8 mouse cellular contexts compared by ENCODE assay signal in genomic region chr3:152166699-152167451, GRCm38 (mm10). TPM values are rescaled to one million over a fixed set of nuclear protein-coding genes. Genes with fewer than 3 reads are reported as not detected.
DNase-seq lines count a peak whose midpoint lies in the region; ATAC-seq and TF ChIP-seq lines count a peak whose summit lies in the region.

No protein-coding gene starts in this region.

- ATAC-seq in kidney, embryonic 15.5 days (replicated peaks; ENCODE audit: low FRiP score) = no peak
- ATAC-seq in hindbrain, embryonic 14.5 days (ENCODE audit: low FRiP score) = peak; percentile 58
- 0 out of 2 replicates have a peak, but pooled peaks have one; percentile 25 for ATAC-seq in neural tube, embryonic 12.5 days (ENCODE audit: low FRiP score, low read depth)
- no peak for ATAC-seq in monocyte, adult 5-6 weeks (replicated peaks; ENCODE audit: insufficient number of reproducible peaks, low FRiP score, low TSS enrichment, poor library complexity, severe bottlenecking)

- H3K4me3 ChIP-seq in kidney, embryonic 15.5 days (replicated peaks) = peak overlapping the region; percentile 34
- H3K4me3 ChIP-seq in kidney, adult 2 months (ENCODE audit: insufficient read depth, low read depth, low read length) = no peak overlapping the region
- H3K4me3 ChIP-seq in hindbrain, embryonic 14.5 days (replicated peaks; ENCODE audit: low read length) = peak overlapping the region; percentile 57
- peak overlapping the region; percentile 18; the same call in 1 of the 2 replicates for H3K4me3 ChIP-seq in neural tube, embryonic 12.5 days

- no peak for TF ChIP-seq CTCF in kidney, adult 2 months (conservative IDR thresholded peaks at IDR 0.05; ENCODE audit: insufficient read depth, insufficient read length, low read depth, low read length)

- no peak for TF ChIP-seq POLR2A in kidney, adult 2 months (IDR thresholded peaks at IDR 0.05; ENCODE audit: low read depth, low read length)

- peak overlapping the region; percentile 91 for H3K4me2 ChIP-seq in kidney, embryonic 15.5 days
- H3K4me2 ChIP-seq in hindbrain, embryonic 14.5 days (replicated peaks) = peak overlapping the region; percentile 93
- H3K4me2 ChIP-seq in neural tube, embryonic 12.5 days (replicated peaks) = peak overlapping the region; percentile 98

- WGBS in kidney, embryonic 15.5 days = 13% methylated on average over 29 of the region's 29 CpGs
- 34% methylated on average over 29 of the region's 29 CpGs for WGBS in kidney, adult 2 months
- 5% methylated on average over 29 of the region's 29 CpGs for WGBS in hindbrain, embryonic 14.5 days
- 12% methylated on average over 29 of the region's 29 CpGs for WGBS in neural tube, embryonic 12.5 days

- peaks cover 29% of the 10 kb centered on the region for H3K4me1 ChIP-seq in kidney, embryonic 15.5 days
- peaks cover 6% of the 10 kb centered on the region for H3K4me1 ChIP-seq in kidney, adult 2 months (ENCODE audit: control insufficient read depth, insufficient read depth, low read length)
- peaks cover 18% of the 10 kb centered on the region; the same call in 1 of the 2 replicates for H3K4me1 ChIP-seq in hindbrain, embryonic 14.5 days (replicated peaks; ENCODE audit: control insufficient read depth, insufficient read depth, low read length)
- peaks cover 20% of the 10 kb centered on the region for H3K4me1 ChIP-seq in neural tube, embryonic 12.5 days

- no peak for DNase-seq in kidney, adult 2 months
- DNase-seq in embryo, embryonic 10 days (ENCODE audit: low spot score) = peak; percentile 49
- peak; percentile 67 for DNase-seq in hindbrain, embryonic 14.5 days (ENCODE audit: low spot score)
- DNase-seq in frontal cortex, postnatal 36 days (ENCODE audit: low spot score in 2 of 2) = no peak
- DNase-seq in kidney, adult 9 months = no peak

- peaks cover 23% of the 10 kb centered on the region for H3K27me3 ChIP-seq in kidney, embryonic 15.5 days
- no peaks in the 10 kb centered on the region for H3K27me3 ChIP-seq in kidney, adult 2 months (replicated peaks; ENCODE audit: control insufficient read depth, insufficient read depth, low read length)
- peaks cover 8% of the 10 kb centered on the region; the same call in 1 of the 2 replicates for H3K27me3 ChIP-seq in hindbrain, embryonic 14.5 days (ENCODE audit: control insufficient read depth, insufficient read depth, low read length)
- H3K27me3 ChIP-seq in neural tube, embryonic 12.5 days (replicated peaks) = peaks cover 14% of the 10 kb centered on the region

- no peak overlapping the region for H3K27ac ChIP-seq in kidney, embryonic 15.5 days
- no peak overlapping the region for H3K27ac ChIP-seq in kidney, adult 2 months (ENCODE audit: insufficient read depth, low read depth, low read length)
- H3K27ac ChIP-seq in hindbrain, embryonic 14.5 days = peak overlapping the region; percentile 83
- H3K27ac ChIP-seq in neural tube, embryonic 12.5 days = no peak overlapping the region

- no peaks in the 10 kb centered on the region for H3K36me3 ChIP-seq in kidney, embryonic 15.5 days
- no peaks in the 10 kb centered on the region for H3K36me3 ChIP-seq in kidney, adult 2 months (ENCODE audit: control insufficient read depth, insufficient read depth, low read length)
- no peaks in the 10 kb centered on the region for H3K36me3 ChIP-seq in hindbrain, embryonic 14.5 days (replicated peaks; ENCODE audit: control insufficient read depth, insufficient read depth)
- no peaks in the 10 kb centered on the region for H3K36me3 ChIP-seq in neural tube, embryonic 12.5 days

- H3K9me3 ChIP-seq in kidney, embryonic 15.5 days (replicated peaks) = no peaks in the 10 kb centered on the region; the same call in 1 of the 2 replicates
- H3K9me3 ChIP-seq in hindbrain, embryonic 14.5 days (ENCODE audit: control insufficient read depth, low read length) = no peaks in the 10 kb centered on the region
- H3K9me3 ChIP-seq in neural tube, embryonic 12.5 days = no peaks in the 10 kb centered on the region

- H3K9ac ChIP-seq in kidney, embryonic 15.5 days = peak overlapping the region; percentile 26; the same call in 1 of the 2 replicates
- peak overlapping the region; percentile 83 for H3K9ac ChIP-seq in hindbrain, embryonic 14.5 days
- no peak overlapping the region for H3K9ac ChIP-seq in neural tube, embryonic 12.5 days

RNA-seq across cellular contexts. Expression of gene Gipc2, which starts 0.8 kb away (rescaled TPM):
- polyA plus RNA-seq in kidney, embryonic 15.5 days (2015; fragmentation: Nextera tagmentation; extraction: Ambion mirVana) = 25.4 and 30.4 TPM in 2 replicates
- 109 and 146 TPM in 2 replicates for polyA plus RNA-seq in kidney, adult 2 months (2012; rRNA removed)
- 9.2 and 11.7 TPM in 2 replicates for polyA plus RNA-seq in hindbrain, embryonic 14.5 days (2014; fragmentation: Nextera tagmentation; extraction: Ambion mirVana)
- 2.3 and 2.7 TPM in 2 replicates for polyA plus RNA-seq in neural tube, embryonic 12.5 days (2016; fragmentation: Nextera tagmentation; extraction: Ambion mirVana)
- 2.5 to 6.6 TPM in 2 of 3 replicates, not detected in the other for total RNA-seq in monocyte, adult 5-6 weeks (2017)

RNA-seq across cellular contexts. Expression of gene Dnajb4, which starts 43.2 kb away (rescaled TPM):
- 30.9 and 31.1 TPM in 2 replicates for polyA plus RNA-seq in kidney, embryonic 15.5 days (2015; fragmentation: Nextera tagmentation; extraction: Ambion mirVana)
- polyA plus RNA-seq in kidney, adult 2 months (2012; rRNA removed) = 5.5 and 9.8 TPM in 2 replicates
- 40.0 and 46.5 TPM in 2 replicates for polyA plus RNA-seq in hindbrain, embryonic 14.5 days (2014; fragmentation: Nextera tagmentation; extraction: Ambion mirVana)
- polyA plus RNA-seq in neural tube, embryonic 12.5 days (2016; fragmentation: Nextera tagmentation; extraction: Ambion mirVana) = 30.3 and 31.5 TPM in 2 replicates
- 90.9 to 144 TPM (median 114 TPM) in 3 replicates for total RNA-seq in monocyte, adult 5-6 weeks (2017)

RNA-seq across cellular contexts. Expression of gene Fubp1, which starts 43.3 kb away (rescaled TPM):
- 301 and 315 TPM in 2 replicates for polyA plus RNA-seq in kidney, embryonic 15.5 days (2015; fragmentation: Nextera tagmentation; extraction: Ambion mirVana)
- polyA plus RNA-seq in kidney, adult 2 months (2012; rRNA removed) = 40.8 and 49.0 TPM in 2 replicates
- 208 and 210 TPM in 2 replicates for polyA plus RNA-seq in hindbrain, embryonic 14.5 days (2014; fragmentation: Nextera tagmentation; extraction: Ambion mirVana)
- polyA plus RNA-seq in neural tube, embryonic 12.5 days (2016; fragmentation: Nextera tagmentation; extraction: Ambion mirVana) = 337 and 352 TPM in 2 replicates
- 165 to 273 TPM (median 214 TPM) in 3 replicates for total RNA-seq in monocyte, adult 5-6 weeks (2017)

Comparison
In these comparisons a context has a peak if more than half of its experiments do, and no peak if none do; other contexts are left out.
1. ATAC-seq: peak in hindbrain, embryonic 14.5 days (single experiment) and neural tube, embryonic 12.5 days (single experiment); none in kidney, embryonic 15.5 days (single experiment) and monocyte, adult 5-6 weeks (single experiment).
2. DNase-seq: peak in embryo, embryonic 10 days (single experiment) and hindbrain, embryonic 14.5 days (single experiment); none in kidney, adult 2 months (single experiment), frontal cortex, postnatal 36 days (0 of 2) and kidney, adult 9 months (single experiment).
3. Peak in every context shown above with its lines, with median percentiles within 50 percentile points of each other: H3K4me2 ChIP-seq.